Mouse (Mus musculus) erythroid progenitor cell, adult 5-6 weeks (primary cell): ENCODE results near the gene Gen1. TPM values are rescaled to one million over a fixed set of nuclear protein-coding genes. Genes with fewer than 3 reads are reported as not detected.
A peak's percentile ranks its signal among the peaks of the same experiment; 100 is the strongest.

ENCODE experiments used
- ATAC-seq: replicated peaks from 2 replicates; pipeline ENCODE4 v1.8.0; 2016; ENCODE audit warnings: moderate number of reproducible peaks, mild to moderate bottlenecking, moderate TSS enrichment, inconsistent platforms; ENCODE audit not compliant: poor library complexity, low FRiP score, severe bottlenecking
- total RNA-seq, 2 experiments: library from RNA; stranded (forward) in 1 of 2; stranded (reverse) in 1 of 2; fragments of 150-400 nt in 1 of 2; fragments of 186-747, 209-891 nt in 1 of 2; gene quantifications; 2 replicates each; pipeline versions ENCODE4 v1.2.3 to v1.2.4; 2015 to 2017; ENCODE audit warnings: low replicate concordance in 2 of 2

Gen1 gene
- total RNA-seq (2015; ENCODE audit: low replicate concordance) (81.8 and 117 TPM in 2 replicates), total RNA-seq (2017; ENCODE audit: low replicate concordance) (196 and 214 TPM in 2 replicates)

DNA sequence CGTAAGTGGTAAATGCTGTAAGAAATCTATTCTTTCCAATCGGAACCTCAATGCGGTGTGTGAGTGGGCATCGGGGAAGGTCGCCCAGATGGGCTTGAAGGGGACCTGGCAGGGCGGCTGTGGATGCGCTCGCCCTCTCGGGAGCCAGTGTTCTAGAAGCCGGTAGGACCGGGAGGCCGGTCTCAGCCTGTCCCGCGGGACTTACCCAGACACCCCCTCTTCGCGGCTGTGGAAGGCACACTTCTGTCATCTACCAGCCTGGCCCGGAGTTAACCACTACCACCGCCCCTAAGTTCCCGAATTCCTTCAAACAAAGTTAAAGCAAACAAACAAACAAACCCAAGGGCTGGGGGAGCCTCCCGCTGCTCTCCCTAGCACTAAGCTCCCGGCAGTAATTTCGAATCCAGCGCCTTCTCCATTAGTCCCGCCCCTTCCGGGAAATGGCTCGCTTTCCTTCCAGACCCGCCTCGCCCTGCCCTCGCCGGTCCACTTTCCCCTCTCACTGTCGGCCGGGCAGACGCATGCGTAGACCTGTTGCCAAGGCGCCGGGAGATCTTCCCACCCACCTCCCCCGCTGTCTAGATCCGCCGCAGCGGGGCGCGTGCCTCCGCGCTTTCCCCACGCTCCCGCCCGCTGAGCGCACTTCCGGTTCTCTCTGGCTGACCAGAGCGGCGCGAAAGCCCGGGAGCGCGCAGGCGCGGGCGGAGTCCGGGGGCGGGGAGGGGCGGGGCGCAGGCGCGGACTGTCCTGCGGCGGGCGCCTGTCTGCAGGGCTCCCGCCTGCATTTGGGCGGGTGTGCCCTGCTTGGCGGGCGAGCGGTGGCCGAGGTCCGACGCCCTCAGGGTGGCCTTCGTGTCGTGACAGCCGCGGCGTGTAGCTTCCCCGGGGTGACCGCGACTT is at the start of gene Gen1, which contains the start of gene Smc6:
Gen1 (minus strand) TSS at position 420 of the 900 bp plus-strand sequence.
Smc6 (plus strand) TSS at position 505 of the 900 bp plus-strand sequence.
- ATAC-seq, result peak; percentile 87

DNA sequence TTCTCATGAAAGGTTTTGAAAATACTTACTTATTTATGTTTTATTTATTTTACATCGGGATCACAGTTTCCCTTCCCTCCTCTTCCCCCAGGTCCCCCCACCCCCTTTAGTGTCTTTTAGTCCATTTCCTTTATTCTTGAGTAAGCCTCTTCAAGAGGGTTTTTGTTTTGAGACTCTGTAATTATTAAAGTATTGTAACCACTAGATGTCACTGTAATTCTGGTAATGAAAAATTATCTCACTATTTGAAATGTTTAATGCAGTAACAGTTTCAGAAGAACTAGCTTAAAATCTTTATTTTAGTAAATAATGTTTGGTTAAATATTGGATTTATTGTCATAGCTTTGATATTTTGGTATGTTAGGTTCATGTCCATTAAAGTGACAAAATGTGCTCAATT is 48.2 kb upstream of the Gen1 start:
- no peak for ATAC-seq

DNA sequence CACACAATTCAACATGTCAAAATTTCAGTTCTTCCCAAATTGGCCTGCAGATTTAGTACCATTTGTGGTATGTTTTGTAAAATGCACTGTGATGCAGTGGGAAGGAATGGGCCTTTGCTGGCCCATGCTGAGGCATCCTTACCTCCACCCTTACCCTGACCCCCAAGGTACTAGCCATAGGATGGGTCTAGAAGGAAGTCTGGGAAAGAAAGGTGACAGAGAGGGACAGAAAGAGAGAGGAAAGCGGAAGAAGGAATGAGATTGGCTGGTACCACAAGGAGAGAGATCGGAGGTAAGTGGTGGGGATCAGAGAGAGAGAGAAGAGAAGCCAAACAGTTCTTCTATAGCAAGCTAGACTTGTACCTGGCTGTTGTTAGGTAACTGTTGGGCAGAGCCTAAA is 45.5 kb upstream of the Gen1 start:
- no peak for ATAC-seq

DNA sequence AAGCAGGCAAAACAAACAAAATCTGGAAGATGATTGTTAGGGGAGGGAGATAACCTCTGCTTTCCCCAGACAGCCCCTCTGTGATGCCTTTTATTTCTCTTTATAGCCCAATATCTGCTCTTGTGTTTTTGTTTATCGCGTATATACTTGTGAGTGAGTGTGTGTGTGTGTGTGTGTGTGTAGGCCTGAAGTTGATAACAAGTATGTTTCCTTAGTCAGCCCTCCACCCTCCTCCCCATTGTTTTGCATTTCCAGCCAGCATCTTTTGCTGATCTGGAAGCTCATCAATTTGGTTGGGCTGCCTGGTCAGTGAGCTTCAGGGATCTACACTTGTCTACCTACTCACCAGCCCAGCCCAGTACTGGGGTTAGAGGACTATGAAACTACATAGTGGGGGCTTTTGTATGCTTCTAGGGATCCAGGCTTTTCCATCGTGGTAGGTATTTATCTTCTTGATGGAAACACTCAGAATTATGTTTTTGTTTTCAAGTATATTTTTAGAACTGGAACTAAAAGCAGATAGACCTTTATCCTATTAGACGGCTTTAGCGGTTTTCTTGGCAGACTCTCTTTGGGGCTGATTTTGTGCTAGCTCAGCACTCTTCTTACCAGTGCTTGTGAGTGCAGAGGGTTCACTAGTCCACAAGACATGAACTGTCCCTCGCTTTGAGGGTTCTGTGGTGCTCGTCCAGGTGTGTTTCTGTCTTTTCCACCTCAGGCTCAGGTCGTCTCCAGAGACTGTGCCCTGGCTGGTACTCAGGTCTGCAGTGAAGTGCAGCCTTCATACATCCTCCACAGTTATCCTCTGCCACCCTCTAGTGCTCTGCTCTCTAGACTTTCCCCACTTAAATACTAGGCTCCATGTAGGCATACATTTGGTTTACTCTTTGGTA is 41.4 kb upstream of the Gen1 start:
- no peak; the same call in 1 of the 2 replicates for ATAC-seq

DNA sequence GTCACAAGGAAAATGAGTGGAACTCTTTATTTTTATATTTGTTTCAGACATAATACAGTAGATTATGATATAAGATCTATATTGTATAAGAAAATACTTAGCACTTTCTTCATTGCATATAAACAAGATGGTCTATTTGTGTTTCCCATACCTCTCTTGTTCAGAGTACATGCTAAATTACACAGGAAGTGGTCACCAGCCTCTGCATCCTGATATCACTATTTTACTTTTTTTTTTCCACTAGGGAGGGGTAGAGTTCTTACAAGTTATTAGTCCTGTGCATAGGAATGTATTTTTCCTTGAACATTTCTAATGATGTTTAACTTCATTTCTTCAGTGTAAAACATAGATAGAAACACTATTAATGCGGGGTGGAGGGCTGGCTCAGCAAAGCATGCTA is 35.3 kb upstream of the Gen1 start:
- ATAC-seq, result no peak

DNA sequence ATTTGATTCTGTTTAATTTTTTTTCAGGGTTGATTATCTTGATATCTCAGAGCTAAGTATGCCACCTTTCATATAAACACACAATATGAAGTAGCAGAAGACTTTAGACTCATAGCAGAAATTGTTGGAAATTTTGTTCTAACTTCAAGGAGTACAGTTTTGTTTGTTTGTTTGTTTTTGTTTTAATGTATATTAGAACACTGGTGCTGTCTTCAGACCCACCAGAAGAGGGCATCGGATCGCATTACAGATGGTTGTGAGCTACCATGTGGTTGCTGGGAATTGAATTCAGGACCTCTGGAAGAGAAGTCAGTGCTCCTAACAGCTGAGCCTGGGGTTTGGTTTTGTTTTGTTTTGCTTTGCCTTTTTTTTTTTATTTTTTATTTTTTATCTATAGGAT is 20.8 kb upstream of the Gen1 start:
- ATAC-seq, result no peak

DNA sequence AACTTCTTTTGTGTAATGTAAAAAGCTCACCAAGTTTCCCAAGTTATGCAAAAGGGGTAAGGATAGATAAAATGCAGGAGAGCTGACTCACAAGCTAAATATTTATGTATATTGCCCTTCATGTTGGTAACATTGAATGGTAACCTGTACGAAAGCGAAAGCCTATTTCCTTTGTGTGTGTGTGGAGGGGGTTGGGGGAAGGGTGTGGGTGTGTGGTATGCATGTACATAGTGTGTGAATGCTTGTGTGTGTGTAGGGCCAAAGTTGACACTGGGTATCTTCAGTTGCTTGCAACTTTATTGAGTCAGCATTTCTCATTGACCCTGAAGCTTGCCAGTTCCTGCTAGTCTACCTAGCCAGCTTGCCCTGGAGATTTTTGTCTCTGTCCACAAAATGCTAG is 16.0 kb upstream of the Gen1 start:
- ATAC-seq, result no peak

DNA sequence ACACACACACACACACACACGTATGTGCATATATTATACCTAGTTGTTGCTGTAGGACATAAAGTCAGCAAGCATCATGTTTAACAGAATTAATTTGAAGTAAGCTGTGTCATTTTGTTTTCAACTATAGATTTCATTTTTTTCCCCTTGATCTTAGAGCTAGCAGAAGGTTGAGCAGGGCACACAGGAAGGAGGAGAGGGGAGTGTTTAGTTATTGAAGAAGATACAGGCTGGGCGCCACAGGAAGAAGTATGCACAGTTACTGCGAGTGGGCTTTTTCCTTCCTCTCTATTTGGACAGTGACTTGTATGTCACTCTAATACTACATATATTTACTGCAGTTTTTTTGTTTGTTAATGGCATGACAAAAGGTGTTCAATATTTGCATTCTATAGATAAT is 14.3 kb upstream of the Gen1 start:
- no peak for ATAC-seq

DNA sequence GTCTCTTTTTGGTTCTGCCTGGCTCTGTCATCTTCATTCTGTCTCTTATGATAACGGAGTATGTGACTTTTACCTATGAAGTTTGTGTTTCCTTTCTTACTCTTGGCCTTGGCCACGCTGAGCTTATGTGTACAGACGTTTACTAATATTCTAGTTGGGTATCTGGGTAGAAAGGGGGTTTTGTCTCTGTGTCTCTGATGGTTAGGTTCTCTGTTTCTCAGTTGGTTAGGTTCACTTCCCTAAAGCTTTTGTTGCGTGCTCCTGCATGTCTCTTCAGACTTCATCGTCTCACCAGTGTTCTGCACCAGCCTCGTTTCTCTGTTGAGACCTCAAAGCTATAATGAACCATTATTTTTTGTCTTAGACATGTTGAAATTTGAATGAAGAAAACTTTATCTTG is 11.6 kb upstream of the Gen1 start:
- ATAC-seq, result no peak

DNA sequence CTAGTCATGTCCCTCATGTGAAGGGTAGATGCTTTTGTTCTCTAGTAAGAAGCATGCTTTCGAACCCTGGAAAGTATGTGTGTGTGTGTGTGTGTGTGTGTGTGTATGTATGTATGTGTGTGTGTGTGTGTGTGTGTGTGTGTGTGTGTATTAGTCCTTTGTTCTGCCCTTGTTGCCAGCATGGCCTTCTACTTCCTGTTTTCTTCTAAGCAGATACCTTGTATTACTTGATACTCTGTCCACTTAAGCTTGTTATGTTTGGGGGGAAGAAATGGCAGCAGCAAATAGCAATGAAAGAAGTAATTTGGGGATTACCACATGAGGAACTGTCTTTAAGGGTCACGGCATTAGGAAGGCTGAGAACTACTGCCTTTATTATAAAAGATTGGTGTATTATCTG is 11.0 kb upstream of the Gen1 start:
- no peak for ATAC-seq

DNA sequence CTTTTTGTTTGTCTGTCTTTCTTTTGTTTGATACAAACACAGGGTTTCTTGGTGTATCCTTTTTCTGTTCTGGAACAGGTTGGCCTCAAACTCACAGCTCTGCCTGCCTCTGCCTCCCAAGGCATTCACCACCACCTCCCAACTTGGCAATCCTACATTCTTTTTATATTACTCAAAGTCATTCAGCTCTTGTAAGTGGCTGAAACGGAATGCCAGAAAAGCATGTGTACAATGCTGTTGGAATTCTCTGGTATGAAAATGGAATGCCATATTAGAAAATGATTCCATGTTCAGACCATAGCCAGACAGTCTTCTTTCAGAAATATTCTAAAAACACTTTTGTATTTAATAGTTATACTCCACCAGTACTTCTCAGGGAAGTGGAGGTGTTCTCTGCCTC is 7.6 kb upstream of the Gen1 start:
- no peak for ATAC-seq

DNA sequence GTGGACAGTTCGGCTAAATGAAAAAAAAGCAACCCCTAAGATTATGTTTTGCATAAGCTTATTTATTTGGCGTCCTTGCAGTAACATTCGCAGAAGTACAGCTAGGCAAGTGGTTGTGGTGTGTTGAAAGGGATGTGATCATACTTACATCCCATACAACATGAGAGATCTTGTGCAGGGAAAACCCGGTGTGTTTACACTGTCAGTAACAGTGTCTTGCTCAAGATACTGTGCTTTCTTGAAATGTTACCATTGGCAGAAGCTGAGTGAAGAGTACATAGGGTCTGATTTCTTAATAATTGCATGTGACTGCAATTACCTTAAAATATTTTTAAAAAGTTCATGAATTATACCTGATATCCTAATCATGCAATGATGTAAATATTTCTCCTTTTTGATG is 7.0 kb upstream of the Gen1 start:
- ATAC-seq, result no peak

DNA sequence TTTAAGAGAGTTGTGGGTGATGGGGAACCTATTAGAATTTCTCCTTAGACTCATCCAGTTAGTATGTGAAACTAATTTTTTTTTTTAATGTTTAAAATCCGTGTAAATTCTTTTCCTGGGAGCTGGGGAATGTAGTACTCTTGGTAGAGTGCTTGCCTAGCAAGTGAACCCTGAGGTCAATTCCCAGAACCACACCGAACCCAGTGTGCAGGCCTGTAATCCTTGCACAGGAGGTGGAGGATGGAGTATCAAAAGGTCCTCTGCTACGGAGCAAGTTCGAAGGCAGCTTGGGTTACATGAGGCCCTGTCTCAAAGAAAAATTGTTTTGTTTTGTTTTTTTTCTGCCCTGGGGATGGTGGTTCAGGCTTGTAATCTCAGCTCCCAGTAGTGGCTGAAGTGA is 1.4 kb upstream of the Gen1 start:
- no peak for ATAC-seq

DNA sequence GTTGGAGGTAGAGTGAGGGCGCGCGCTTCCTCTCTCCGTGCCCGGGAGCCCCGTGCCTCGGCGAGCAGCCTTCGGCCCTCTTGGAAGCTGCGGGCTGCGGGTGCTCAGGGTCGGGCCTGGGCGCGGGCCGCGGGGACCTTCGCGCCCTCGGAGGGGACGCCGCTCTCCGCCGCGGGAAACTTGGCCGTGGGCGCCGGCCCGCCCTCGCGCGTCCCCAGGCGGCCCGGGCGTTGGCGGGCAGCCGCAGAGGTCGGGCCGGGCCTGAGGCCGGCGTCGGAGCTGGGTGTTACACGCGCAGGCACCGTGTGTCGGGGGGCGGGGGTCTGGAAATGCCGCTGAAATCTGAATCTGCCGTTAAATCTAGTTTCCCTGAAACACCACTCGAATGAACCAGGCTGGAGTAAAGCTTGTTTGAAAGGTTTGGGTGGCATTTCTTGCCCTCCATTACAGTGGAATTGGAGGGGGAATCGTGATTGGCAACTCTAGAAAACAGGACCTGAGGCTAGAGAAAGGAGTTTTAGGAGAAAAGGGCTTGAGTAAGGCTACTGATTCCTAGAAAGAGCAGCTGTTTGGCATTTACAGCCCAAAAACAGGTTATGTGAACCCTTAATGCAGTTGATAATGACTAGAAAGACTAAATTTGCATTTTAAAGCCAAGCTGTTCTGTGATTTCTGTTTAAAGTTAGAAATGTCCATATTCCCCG is 833 bp upstream of the Gen1 start:
- peak; percentile 32; the same call in 1 of the 2 replicates for ATAC-seq

DNA sequence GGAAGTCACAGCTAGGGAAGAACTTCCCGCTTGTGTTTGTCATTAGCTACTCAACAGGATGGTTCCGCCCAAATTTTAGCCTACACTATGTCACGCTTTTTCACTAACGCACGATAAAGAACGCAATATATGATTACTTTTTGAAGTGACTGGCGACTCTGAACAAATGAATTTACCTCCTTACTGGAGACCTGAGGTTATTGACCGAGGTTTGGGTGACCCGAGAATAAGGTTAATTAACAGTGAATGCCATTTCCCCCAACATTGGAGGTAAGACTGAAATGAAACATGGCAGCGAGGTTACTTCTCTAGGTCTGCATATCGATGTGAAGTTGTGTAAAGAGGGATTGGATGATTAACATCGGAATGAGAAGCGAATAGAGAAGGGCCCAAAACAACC is 706 bp downstream of the Gen1 start:
- ATAC-seq, result 0 out of 2 replicates have a peak, but pooled peaks have one; percentile 31

DNA sequence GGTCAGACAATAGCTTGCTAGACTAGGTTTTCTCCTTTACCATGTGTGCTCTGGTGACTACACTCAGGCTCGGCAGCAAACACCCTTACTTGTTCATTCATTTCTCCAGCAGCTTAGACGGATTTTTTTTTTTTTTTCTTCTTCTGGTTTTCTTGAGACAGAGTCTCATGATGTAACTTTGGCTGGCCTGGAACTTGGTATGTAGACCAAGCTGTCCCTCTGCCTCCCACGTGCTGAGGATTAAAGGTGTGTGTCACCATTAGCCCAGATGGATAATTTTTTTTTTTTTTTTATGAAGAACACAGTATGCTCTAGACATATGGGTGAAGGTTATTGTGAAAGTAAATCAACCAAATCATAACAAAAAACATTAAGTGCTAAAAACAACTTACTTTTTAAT is 15.3 kb downstream of the Gen1 start:
- no peak for ATAC-seq

DNA sequence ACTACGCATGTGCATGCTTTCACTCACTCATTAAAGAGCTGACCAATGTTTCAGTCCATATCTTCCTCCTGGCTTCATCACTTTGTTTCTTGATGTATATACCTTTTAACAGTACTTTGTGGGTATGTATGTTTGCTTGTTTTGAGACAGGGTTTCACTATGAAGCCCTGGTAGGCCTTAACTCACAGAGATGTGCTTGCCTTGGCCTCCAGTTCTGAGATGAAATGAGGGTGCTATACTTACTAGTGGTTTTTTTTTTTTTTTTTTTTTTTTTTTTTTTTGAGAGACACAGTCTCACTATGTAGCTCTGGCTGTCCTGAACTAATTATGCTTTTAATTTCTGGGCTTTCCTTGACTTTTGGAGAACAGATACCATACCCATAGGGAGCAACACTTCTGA is 18.1 kb downstream of the Gen1 start:
- no peak for ATAC-seq

DNA sequence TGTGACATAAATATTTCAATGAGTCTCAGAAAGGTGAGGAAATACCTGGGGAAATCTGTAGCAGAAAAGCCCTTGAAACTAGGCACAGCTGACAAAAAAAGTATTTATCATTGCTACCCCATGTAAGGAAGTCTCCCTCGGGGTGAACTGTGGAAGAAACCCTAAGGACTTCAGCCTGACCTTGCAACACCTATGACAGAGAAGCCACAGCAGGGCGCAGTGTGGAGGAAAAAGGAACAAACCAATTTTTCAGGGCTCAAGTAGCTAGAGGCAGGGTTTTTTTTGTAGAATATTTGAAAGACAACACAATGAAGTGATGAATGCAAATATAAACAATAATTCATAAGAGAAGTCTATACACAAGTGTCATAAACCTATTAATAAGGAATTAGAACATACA is 29.6 kb downstream of the Gen1 start:
- ATAC-seq, result no peak

DNA sequence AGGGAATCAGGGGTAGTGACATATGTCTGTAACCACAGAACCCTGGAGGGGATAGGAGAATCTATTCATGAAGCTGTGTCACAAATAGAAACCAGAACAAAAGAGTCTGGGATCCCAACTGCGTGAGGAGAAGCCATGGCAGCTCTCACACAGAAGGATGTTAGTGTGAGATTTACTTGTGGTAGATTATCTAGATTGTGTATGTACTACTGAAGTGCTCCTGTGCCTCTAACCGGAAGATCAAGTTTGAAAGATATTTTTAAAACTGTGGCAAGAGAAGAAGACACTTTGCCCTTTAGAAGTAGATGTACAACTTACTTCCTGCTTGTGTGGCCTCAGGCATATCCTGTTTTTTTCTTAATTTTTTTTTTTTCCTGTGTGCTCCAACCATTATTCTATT is 35.3 kb downstream of the Gen1 start:
- no peak for ATAC-seq
